Mouse (Mus musculus): ENCODE measurements at regions not wholly inside any gene's neighbourhood (a gene's known extent, or its start where the extent isn't known, plus 50 kb on each side); places are given as distances from the start of the nearest gene placed in this dataset.

- no peak for DNase-seq (ENCODE audit: low read depth)
These were observed 62.1 kb upstream of the Pfn2 start for GRCm38 (mm10) chr3:57910020-57910419.

DNA sequence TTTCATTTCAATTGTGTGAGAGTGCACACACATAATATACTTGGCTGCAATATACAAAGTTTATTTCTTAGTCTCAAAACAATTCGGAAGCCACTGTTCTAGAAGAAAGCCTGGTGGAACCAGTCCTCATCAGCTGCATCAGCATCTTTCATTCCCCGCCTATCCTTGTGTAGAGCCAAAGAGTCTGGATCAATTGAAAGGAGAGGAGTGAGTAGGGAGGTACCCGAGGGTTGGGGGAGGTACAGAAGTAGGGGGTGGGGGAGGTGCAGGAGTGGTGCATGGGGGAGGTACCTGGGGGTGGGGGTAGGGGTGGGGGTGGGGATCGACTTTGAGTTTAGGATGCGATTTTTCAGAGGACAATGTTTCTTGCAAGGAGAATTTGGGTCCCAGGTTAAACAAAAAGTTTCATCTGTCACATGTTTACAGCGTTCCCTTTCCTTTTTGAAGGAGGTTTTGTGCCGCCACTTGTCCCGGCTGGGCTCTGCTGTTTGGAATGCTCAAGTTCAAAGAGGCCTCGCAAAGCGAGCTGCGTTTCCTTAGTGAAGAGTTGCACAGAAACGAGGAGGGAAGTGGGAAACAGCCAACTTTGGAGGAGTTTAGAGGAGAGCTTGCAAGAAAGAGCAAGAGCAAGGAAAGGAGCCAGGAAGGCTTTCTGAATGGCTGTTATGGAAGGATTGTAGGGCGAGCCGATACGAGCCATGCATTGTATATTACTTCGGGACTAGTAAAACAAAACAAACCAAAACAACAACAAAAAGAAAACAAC is 64.1 kb upstream of the Pfn2 start:
- DNase-seq (ENCODE audit: low read depth) = no peak

DNA sequence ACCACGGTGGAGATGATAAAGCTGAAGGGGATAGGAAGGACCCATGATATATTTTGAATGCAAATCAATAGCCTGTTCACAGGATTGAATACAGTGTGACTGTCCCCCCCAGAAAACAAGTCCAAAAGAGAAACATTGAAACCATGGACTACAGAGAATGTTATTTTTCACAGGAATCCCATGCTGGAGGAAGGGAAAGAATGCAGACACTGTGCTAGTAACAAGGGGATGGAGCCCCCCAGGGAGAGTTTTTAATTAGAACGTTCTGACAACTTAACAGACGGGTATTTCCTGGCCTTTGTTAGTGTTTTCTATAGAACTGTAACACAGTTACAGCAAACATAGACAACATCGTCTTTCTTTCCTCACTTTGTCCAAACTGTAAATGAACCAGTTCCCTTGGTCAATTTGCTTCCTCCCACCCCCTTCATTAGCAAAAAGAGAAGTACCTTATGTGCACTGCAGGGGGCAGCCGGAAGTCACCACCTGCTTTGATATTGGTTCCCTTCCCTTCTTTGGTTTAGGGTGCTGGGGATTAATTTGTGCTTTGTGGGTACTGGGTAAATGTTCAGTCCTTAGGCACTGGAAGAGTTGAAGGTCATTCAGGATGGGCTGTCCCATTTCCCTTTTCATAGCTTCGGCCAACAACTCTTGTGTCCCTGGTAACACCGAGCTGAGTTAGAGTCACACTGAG is 64.9 kb upstream of the Pfn2 start:
- DNase-seq (ENCODE audit: low read depth) = no peak

- no peak for DNase-seq (ENCODE audit: low read depth)
These were observed 66.8 kb upstream of the Pfn2 start for GRCm38 (mm10) chr3:57914687-57915086.

- no peak for DNase-seq (ENCODE audit: low read depth)
These were observed 71.0 kb upstream of the Pfn2 start for GRCm38 (mm10) chr3:57918913-57919312.

DNA sequence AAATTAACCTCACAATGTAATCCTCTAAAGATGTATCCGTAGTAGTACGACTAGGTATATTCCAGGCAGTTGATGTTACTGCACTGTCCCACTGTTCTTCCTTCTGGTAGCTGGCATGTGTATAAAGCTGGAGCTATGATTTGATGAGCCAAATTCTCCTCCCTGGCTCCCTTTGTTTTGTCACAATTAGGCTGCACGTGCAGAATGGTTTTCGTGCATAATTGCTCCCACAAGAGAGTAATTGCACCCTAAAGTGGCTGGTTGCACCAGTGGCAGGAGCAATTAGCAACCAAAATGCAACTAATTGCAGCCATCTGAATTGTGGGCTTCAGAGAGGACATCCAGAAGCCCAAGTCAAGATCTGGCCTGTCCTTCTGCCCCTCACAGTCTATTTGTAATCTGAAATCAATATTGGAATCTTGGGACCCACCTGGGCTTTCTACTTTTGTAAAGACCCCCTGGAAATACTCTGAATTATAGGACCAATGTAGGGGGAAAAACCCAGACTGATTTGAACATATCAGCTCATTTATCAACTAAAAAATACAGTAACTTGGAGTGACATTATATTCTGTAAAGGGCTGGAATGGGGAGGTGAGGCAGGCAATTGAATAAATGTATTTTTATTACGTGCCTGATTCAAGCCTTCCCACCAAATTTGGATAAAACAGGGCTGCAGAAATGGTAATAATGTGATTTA is 71.7 kb upstream of the Pfn2 start:
- DNase-seq (ENCODE audit: low read depth) = no peak

GRCm38 (mm10) chr3:57920090-57920432 is 72.2 kb upstream of the Pfn2 start:
- DNase-seq (ENCODE audit: low read depth) = no peak

GRCm38 (mm10) chr3:57921071-57921882 is 73.4 kb upstream of the Pfn2 start:
- DNase-seq (ENCODE audit: low read depth) = no peak

GRCm38 (mm10) chr3:57923061-57923460 is 75.2 kb upstream of the Pfn2 start:
- DNase-seq (ENCODE audit: low read depth) = no peak

DNA sequence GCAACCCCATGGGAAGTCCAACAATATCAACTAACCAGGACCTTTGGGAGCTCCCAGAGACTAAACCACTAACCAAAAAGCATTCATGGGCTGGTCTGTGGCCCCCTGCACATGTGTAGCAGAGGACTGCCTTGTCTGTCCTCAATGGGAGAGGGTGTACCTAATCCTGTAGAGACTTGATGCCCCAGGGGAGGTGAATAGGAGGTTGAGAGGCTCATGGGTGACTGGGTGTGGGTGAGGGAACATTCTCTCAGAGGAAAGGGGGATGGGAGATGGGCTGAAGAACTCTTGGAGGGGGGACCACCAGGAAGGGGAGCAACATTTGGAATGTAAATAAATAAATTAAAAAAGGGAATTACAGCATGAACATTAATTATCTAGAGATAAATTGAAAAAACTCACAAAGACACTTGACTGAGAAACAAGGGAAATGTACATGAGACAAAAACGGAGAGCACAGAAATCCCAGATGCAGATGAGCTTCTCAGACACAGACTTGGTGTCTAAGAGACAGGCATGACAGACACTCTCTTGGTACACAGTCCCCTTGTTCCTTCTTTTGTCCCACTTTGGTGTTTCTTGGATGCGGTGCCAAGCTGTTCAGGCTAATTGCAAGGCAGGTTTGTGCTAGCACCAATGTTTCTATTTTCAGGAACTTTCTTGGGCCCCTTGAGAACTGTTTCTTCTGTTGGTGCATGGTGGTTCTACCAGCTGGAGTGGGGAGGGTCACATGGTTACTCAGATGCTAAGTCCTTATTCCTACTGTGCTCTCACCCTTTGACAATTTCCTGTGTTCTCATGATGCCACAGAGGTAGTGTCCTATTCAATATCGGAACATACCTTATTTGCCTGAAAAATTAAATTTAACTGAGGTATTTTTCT is 85.0 kb upstream of the Pfn2 start:
- no peak for DNase-seq (ENCODE audit: low read depth)

- DNase-seq (ENCODE audit: low read depth) = no peak
These were observed 87.2 kb upstream of the Pfn2 start for GRCm38 (mm10) chr3:57935042-57935610.

GRCm38 (mm10) chr3:57940504-57941381 is 92.9 kb upstream of the Pfn2 start:
- no peak for DNase-seq (ENCODE audit: low read depth)

DNA sequence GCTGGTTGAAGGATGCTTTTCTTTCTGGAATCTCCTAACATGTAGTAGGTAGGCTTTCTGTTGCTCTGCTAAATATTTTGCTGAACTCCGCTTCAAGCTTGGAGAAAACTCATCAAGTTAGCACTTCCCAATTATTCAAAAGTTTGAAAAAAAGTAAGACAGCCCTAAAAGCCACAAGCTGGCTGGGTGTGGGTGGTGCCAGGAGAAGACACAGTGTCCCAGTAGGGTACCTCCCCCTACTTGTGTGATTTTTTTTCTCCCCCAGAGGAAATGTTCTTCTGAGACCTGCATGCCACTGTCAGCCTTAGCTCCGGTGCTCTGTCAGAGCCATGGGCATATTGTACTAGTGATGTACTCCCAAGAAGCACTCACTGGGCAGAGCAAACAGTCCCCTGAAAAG is 96.8 kb upstream of the Pfn2 start:
- DNase-seq (ENCODE audit: low read depth) = no peak

- no peak for DNase-seq (ENCODE audit: low read depth)
These were observed 97.9 kb upstream of the Pfn2 start for GRCm38 (mm10) chr3:57945765-57946164.

DNA sequence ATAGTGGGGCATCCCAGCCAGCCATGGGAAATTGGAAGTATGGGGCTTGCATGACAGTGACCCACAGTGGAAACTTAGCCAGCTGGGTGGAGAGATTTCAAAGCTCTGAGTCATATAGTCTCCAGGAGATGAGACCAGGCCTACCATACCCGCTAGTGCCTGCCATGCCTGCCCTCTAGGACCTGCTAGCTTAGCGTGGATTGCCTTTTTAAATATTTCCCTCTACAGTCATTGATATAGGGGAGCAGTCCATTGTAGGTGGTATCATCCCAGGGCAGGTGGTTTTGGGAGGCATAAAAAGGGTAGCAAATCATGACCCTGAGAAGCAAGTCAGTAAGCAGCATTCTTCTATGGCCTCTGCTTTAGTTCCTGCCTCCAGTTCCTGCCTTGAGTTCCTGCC is 99.5 kb upstream of the Pfn2 start:
- no peak for DNase-seq (ENCODE audit: low read depth)

DNA sequence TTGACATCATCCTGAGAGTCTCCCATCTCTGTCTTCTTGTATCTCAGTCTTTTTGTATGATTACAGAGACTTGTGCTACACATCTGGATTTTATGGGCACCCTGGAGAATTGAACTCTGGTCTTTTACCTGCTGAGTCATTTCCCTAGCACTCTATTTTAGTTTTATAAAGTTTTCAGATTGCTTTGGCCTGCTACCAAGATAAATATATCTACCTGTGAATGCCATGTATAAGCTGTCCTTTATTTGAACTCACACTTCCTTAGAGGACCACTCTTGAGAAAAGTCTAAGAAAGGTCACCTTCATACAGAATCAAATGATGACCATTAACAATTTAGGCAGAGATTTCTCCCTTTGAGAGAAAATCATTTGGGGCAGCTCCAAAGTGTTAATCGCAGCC is 100.8 kb upstream of the Pfn2 start:
- no peak for DNase-seq (ENCODE audit: low read depth)

GRCm38 (mm10) chr3:57950431-57951331 is 102.8 kb upstream of the Pfn2 start:
- no peak for DNase-seq (ENCODE audit: low read depth)

DNA sequence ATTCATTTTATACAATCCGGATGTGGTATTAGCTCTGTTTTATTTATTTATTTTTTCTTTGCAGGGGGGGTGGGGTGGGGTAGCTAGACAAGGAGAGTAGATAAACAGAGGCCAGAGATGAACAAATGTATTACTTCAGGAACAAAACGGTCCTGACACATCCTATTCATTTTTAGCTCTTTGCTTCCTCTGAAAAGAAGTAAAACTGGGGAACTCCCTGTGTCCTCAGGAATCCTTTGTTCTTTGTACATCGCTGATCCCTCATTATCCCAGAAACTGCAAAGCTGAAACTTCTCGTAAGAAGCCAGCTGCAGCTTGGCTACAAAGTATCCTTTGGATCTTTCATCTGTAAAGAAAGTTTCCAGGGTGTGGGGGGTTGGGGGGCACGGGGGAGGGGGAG is 103.6 kb upstream of the Pfn2 start:
- DNase-seq (ENCODE audit: low read depth) = no peak

GRCm38 (mm10) chr3:57957352-57957751 is 109.5 kb upstream of the Pfn2 start:
- DNase-seq (ENCODE audit: low read depth) = no peak
